Mouse (Mus musculus): ENCODE data around the gene Sympk. TPM values are rescaled to one million over a fixed set of nuclear protein-coding genes. Genes with fewer than 3 reads are reported as not detected.
A peak's percentile ranks its signal among the peaks of the same experiment; 100 is the strongest.

Gene Sympk
- polyA plus RNA-seq, 1 experiment from 2014 or later, result 34.4 TPM

DNA sequence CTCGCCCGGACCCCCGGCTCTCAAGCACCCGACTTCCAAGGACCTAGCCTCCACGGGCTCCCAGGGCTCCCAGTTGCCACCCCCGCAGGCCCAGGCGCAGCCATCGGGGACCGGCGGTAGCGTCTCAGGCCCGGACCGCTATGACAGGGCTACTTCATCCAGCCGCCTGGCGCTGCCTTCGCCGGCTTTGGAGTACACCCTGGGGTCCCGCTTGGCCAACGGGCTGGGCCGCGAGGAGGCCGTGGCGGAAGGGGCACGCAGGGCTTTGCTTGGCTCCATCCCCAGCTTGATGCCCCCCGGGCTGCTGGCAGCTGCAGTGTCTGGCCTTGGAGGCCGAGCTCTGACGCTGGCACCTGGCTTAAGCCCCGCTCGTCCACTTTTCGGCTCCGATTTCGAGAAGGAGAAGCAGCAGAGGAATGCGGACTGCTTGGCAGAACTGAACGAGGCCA is 19.5 kb upstream of the Sympk start:
- peak overlapping the region; percentile 95 for H3K27ac ChIP-seq (ENCODE audit: low read length)
- peak; percentile 2 for ATAC-seq

GRCm38 (mm10) chr7:19005417-19006121 is 18.6 kb upstream of the Sympk start:
- WGBS, result 81% methylated on average over 34 of the region's 34 CpGs
- Histone ChIP-seq H3K4me2 (ENCODE audit: low read length) (peak overlapping the region; percentile 87), H3K27me3 (replicated peaks; ENCODE audit: control insufficient read depth, insufficient read depth, low read length) (no peaks in the 10 kb centered on the region), H3K4me3 (replicated peaks; ENCODE audit: low read length) (no peak overlapping the region), H3K9me3 (ENCODE audit: control insufficient read depth, low read length) (no peaks in the 10 kb centered on the region), H3K27ac (ENCODE audit: low read length) (no peak overlapping the region), H3K36me3 (ENCODE audit: control insufficient read depth, insufficient read depth) (peaks cover 9% of the 10 kb centered on the region), H3K4me1 (replicated peaks; ENCODE audit: control insufficient read depth, insufficient read depth, low read length) (peaks cover 40% of the 10 kb centered on the region), H3K9ac (replicated peaks; ENCODE audit: low read depth, low read length) (no peak overlapping the region; the same call in 1 of the 2 replicates)
- ATAC-seq, result no peak

More for the DNA sequence above, 19.5 kb upstream of the Sympk start:
- Histone ChIP-seq H3K4me1 (replicated peaks; ENCODE audit: control insufficient read depth, insufficient read depth, low read length) (peaks cover 40% of the 10 kb centered on the region), H3K27me3 (replicated peaks; ENCODE audit: control insufficient read depth, insufficient read depth, low read length) (no peaks in the 10 kb centered on the region), H3K9ac (replicated peaks; ENCODE audit: low read depth, low read length) (peak overlapping the region; percentile 88), H3K9me3 (ENCODE audit: control insufficient read depth, low read length) (no peaks in the 10 kb centered on the region), H3K36me3 (ENCODE audit: control insufficient read depth, insufficient read depth) (peaks cover 9% of the 10 kb centered on the region), H3K4me3 (replicated peaks; ENCODE audit: low read length) (peak overlapping the region; percentile 91), H3K4me2 (ENCODE audit: low read length) (peak overlapping the region; percentile 87)
- 4% methylated on average over 34 of the region's 34 CpGs for WGBS

GRCm38 (mm10) chr7:19006476-19006875 is 17.7 kb upstream of the Sympk start:
- peaks cover 40% of the 10 kb centered on the region for H3K4me1 ChIP-seq (replicated peaks; ENCODE audit: control insufficient read depth, insufficient read depth, low read length)
- H3K9ac ChIP-seq (replicated peaks; ENCODE audit: low read depth, low read length), result no peak overlapping the region
- WGBS, result 8% methylated on average over 12 of the region's 12 CpGs
- H3K27me3 ChIP-seq (replicated peaks; ENCODE audit: control insufficient read depth, insufficient read depth, low read length), result no peaks in the 10 kb centered on the region
- ATAC-seq, result no peak
- no peak overlapping the region for H3K4me3 ChIP-seq (replicated peaks; ENCODE audit: low read length)
- no peak overlapping the region; the same call in 1 of the 2 replicates for H3K4me2 ChIP-seq (ENCODE audit: low read length)
- no peaks in the 10 kb centered on the region for H3K9me3 ChIP-seq (ENCODE audit: control insufficient read depth, low read length)
- H3K27ac ChIP-seq (ENCODE audit: low read length), result no peak overlapping the region
- H3K36me3 ChIP-seq (ENCODE audit: control insufficient read depth, insufficient read depth), result peaks cover 9% of the 10 kb centered on the region

DNA sequence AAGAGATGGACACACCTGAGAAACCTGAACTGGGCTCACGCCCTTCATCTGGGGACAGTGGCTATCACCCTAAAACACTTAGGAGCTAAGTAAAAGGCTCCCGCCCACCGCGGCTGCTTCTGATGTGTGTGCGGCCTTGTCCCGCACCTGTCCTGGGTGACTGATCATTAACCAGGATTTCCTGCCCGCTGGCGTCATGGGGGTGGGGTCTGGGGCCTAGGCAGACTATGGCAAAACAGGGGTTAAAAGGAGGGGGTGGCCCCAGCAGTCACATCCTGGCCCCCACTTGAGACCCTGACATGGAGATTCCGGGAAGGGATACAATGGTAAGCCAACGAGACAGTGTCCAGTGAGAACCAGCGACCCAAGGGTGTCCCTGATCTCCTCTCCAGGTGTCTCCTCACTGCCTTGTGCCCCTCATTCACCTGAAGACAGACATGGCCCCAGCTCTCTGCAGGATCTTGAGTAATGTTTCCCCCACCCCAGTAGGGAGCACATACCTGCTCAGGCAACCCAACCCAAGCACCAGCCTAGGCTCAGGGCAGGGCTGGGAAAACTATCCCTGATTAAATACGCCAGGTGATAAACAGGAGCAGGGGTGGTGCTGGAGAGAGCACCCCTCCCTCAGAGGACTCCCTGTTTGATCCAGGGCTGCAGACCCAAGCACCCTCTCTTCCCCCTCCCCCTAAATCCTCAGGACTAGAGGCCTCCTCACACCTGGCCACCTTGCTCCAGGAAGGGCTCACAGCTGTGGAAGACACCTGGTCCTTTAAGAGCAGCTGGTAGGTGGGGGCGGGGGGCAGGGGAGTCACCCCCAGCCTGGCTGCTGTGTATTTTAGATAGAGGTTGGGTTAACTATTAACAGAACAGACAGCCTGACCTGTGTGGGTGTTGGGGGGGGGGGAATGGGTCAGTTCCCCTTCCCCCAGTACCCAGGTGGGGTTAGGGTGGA is 16.9 kb upstream of the Sympk start:
- no peak overlapping the region for H3K4me2 ChIP-seq (ENCODE audit: low read length)
- no peak overlapping the region for H3K9ac ChIP-seq (replicated peaks; ENCODE audit: low read depth, low read length)
- peaks cover 9% of the 10 kb centered on the region for H3K36me3 ChIP-seq (ENCODE audit: control insufficient read depth, insufficient read depth)
- no peak overlapping the region for H3K27ac ChIP-seq (ENCODE audit: low read length)
- no peaks in the 10 kb centered on the region for H3K9me3 ChIP-seq (ENCODE audit: control insufficient read depth, low read length)
- WGBS, result 80% methylated on average over 13 of the region's 13 CpGs
- H3K27me3 ChIP-seq (replicated peaks; ENCODE audit: control insufficient read depth, insufficient read depth, low read length), result no peaks in the 10 kb centered on the region
- no peak for ATAC-seq
- H3K4me1 ChIP-seq (replicated peaks; ENCODE audit: control insufficient read depth, insufficient read depth, low read length), result peaks cover 44% of the 10 kb centered on the region
- no peak overlapping the region for H3K4me3 ChIP-seq (replicated peaks; ENCODE audit: low read length)

DNA sequence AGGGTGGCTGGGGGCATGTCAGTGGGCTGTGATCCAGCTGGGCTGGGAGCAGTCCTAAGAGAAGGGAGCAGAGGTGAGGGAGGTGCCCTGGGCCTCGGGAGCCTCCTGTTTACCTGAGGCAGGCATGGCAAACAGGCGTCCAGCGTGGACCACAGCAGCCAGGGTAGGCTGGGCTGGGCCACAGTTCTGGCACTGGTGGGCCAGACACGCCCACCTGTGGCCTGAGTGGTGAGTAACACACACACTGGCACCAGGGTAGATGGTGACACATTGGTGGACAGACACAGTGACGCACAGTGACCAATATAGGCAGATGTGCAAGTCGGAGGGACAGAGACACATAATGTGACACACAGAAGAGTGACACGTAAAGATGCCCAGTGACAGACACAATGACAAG is 13.6 kb upstream of the Sympk start:
- WGBS, result 88% methylated on average over 7 of the region's 7 CpGs
- Histone ChIP-seq H3K9ac (replicated peaks; ENCODE audit: low read depth, low read length) (no peak overlapping the region), H3K4me2 (ENCODE audit: low read length) (no peak overlapping the region), H3K27me3 (replicated peaks; ENCODE audit: control insufficient read depth, insufficient read depth, low read length) (no peaks in the 10 kb centered on the region), H3K27ac (ENCODE audit: low read length) (no peak overlapping the region), H3K4me1 (replicated peaks; ENCODE audit: control insufficient read depth, insufficient read depth, low read length) (peaks cover 23% of the 10 kb centered on the region), H3K4me3 (replicated peaks; ENCODE audit: low read length) (no peak overlapping the region), H3K9me3 (ENCODE audit: control insufficient read depth, low read length) (no peaks in the 10 kb centered on the region), H3K36me3 (ENCODE audit: control insufficient read depth, insufficient read depth) (peaks cover 8% of the 10 kb centered on the region)
- no peak for ATAC-seq

DNA sequence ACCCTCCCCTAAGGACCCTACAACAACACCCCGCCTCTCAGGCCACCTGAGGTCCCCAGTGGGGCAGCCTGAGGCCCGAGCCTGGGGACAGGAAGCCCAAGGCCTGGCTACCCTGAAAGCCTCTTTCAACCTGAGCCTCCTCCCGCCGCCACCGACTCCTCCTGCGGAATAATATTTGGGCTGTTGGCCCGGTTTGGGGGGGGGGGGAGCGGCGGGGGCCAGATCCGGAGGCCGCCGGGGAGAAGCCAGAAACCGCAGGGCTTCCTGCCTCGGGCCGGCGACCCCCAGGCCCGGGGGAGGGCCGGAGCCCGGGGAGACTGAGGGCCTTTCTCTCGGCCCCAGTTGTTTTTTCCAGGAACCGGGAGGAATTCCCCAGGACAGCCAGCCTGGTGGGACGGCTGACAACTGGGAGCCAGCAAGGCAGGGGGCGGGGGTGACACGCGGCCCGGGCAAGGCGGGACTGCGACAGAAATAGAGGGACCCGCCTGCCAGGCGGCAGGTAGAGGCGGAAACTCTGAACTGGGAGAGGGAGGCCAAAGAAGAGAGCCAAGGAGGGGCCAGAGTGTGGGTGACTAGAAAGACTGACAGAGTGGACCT is 12.1 kb upstream of the Sympk start:
- no peak for ATAC-seq
- Histone ChIP-seq H3K9me3 (ENCODE audit: control insufficient read depth, low read length) (no peaks in the 10 kb centered on the region), H3K4me1 (replicated peaks; ENCODE audit: control insufficient read depth, insufficient read depth, low read length) (peaks cover 8% of the 10 kb centered on the region), H3K36me3 (ENCODE audit: control insufficient read depth, insufficient read depth) (no peaks in the 10 kb centered on the region), H3K9ac (replicated peaks; ENCODE audit: low read depth, low read length) (peak overlapping the region; percentile 50), H3K4me2 (ENCODE audit: low read length) (peak overlapping the region; percentile 52), H3K27me3 (replicated peaks; ENCODE audit: control insufficient read depth, insufficient read depth, low read length) (no peaks in the 10 kb centered on the region), H3K4me3 (replicated peaks; ENCODE audit: low read length) (peak overlapping the region; percentile 25), H3K27ac (ENCODE audit: low read length) (no peak overlapping the region)
- WGBS, result 4% methylated on average over 29 of the region's 31 CpGs

DNA sequence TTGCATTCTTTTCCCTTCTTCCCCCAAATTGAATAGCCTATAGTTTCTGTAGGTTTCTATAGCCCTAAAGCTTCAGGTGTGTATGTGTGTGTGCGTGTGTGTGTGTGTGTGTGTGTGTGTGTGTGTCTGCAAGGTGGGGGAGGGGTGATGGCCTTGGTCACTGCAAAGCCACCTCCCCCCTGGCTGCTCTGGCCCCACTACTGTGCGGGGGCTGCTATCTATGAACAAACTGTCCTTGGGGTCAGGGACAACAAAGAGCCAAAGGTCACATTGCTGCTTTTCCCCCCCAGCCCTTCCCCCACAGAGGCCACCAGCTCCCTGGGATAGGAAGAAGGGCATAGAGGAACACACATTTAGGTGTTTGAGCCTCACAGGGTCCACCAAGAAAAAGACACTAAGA is 11.3 kb upstream of the Sympk start:
- ATAC-seq, result no peak
- Histone ChIP-seq H3K4me1 (replicated peaks; ENCODE audit: control insufficient read depth, insufficient read depth, low read length) (peaks cover 7% of the 10 kb centered on the region; the same call in 1 of the 2 replicates), H3K9ac (replicated peaks; ENCODE audit: low read depth, low read length) (no peak overlapping the region), H3K4me2 (ENCODE audit: low read length) (no peak overlapping the region), H3K4me3 (replicated peaks; ENCODE audit: low read length) (no peak overlapping the region), H3K36me3 (ENCODE audit: control insufficient read depth, insufficient read depth) (no peaks in the 10 kb centered on the region), H3K9me3 (ENCODE audit: control insufficient read depth, low read length) (no peaks in the 10 kb centered on the region), H3K27me3 (replicated peaks; ENCODE audit: control insufficient read depth, insufficient read depth, low read length) (no peaks in the 10 kb centered on the region), H3K27ac (ENCODE audit: low read length) (no peak overlapping the region)
- 61% methylated on average over 2 of the region's 2 CpGs for WGBS

GRCm38 (mm10) chr7:19014452-19014851 is 9.7 kb upstream of the Sympk start:
- Histone ChIP-seq H3K9me3 (ENCODE audit: control insufficient read depth, low read length) (no peaks in the 10 kb centered on the region), H3K4me3 (replicated peaks; ENCODE audit: low read length) (no peak overlapping the region), H3K27ac (ENCODE audit: low read length) (no peak overlapping the region), H3K36me3 (ENCODE audit: control insufficient read depth, insufficient read depth) (no peaks in the 10 kb centered on the region), H3K4me1 (replicated peaks; ENCODE audit: control insufficient read depth, insufficient read depth, low read length) (peaks cover 7% of the 10 kb centered on the region; the same call in 1 of the 2 replicates), H3K27me3 (replicated peaks; ENCODE audit: control insufficient read depth, insufficient read depth, low read length) (0 out of 2 replicates have a peak, but pooled peaks cover 2% of the 10 kb centered on the region), H3K9ac (replicated peaks; ENCODE audit: low read depth, low read length) (no peak overlapping the region), H3K4me2 (ENCODE audit: low read length) (no peak overlapping the region)
- WGBS, result 72% methylated on average over 15 of the region's 15 CpGs
- ATAC-seq, result no peak

DNA sequence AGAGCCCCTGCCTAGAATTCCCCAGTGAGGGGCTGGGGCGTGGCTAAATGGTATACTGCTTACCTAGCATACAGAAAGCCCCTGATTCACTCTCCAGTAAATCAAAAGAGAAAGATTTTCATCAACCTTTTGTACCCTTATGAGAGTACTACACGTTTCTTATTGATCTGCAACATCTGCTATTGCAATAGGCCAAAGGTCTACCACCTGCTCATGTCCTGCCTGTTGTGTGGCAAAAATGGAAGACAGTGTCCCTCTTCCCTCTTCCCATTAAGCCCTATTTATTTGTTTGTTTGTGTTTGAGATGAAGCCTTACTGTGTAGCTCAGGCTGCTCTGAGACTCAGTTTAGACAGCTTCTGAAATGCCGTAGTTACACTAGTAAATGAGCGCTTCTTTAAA is 8.1 kb upstream of the Sympk start:
- no peaks in the 10 kb centered on the region for H3K36me3 ChIP-seq (ENCODE audit: control insufficient read depth, insufficient read depth)
- no peak overlapping the region for H3K4me2 ChIP-seq (ENCODE audit: low read length)
- peaks cover 8% of the 10 kb centered on the region; the same call in 1 of the 2 replicates for H3K27me3 ChIP-seq (replicated peaks; ENCODE audit: control insufficient read depth, insufficient read depth, low read length)
- H3K27ac ChIP-seq (ENCODE audit: low read length), result no peak overlapping the region
- no peak for ATAC-seq
- H3K4me1 ChIP-seq (replicated peaks; ENCODE audit: control insufficient read depth, insufficient read depth, low read length), result peaks cover 7% of the 10 kb centered on the region; the same call in 1 of the 2 replicates
- H3K9ac ChIP-seq (replicated peaks; ENCODE audit: low read depth, low read length), result no peak overlapping the region
- no peaks in the 10 kb centered on the region for H3K9me3 ChIP-seq (ENCODE audit: control insufficient read depth, low read length)
- 86% methylated on average over 4 of the region's 4 CpGs for WGBS
- H3K4me3 ChIP-seq (replicated peaks; ENCODE audit: low read length), result no peak overlapping the region
